Mouse (Mus musculus): ENCODE data around the gene Ctps. TPM values are rescaled to one million over a fixed set of nuclear protein-coding genes. Genes with fewer than 3 reads are reported as not detected.

The Ctps gene
- polyA plus RNA-seq, 1 experiment = 6.3 TPM

GRCm38 (mm10) chr4:120514366-120514765 lies 55.7 kb downstream of the Ctps start:
- H3K36me3 ChIP-seq (ENCODE audit: control insufficient read depth, insufficient read depth, low read length) = peaks cover 5% of the 10 kb centered on the region
- H3K4me3 ChIP-seq (ENCODE audit: control insufficient read depth, low read depth, low read length) = no peak overlapping the region
- TF ChIP-seq CTCF (IDR thresholded peaks at IDR 0.05; ENCODE audit: control insufficient read depth, insufficient read depth, insufficient replicate concordance, low read depth, low read length) (no peak), POLR2A (IDR thresholded peaks at IDR 0.05; ENCODE audit: control insufficient read depth, low read depth, low read length) (no peak)
- no peak overlapping the region for H3K27ac ChIP-seq (ENCODE audit: control insufficient read depth, insufficient read depth, low read depth, low read length)
- no peaks in the 10 kb centered on the region for H3K27me3 ChIP-seq (ENCODE audit: control insufficient read depth, insufficient read depth, low read length)
- no peaks in the 10 kb centered on the region for H3K4me1 ChIP-seq (ENCODE audit: control insufficient read depth, insufficient read depth, low read length)

- Histone ChIP-seq H3K27me3 (ENCODE audit: control insufficient read depth, insufficient read depth, low read length) (no peaks in the 10 kb centered on the region), H3K27ac (ENCODE audit: control insufficient read depth, insufficient read depth, low read depth, low read length) (no peak overlapping the region), H3K4me1 (ENCODE audit: control insufficient read depth, insufficient read depth, low read length) (no peaks in the 10 kb centered on the region), H3K4me3 (ENCODE audit: control insufficient read depth, low read depth, low read length) (no peak overlapping the region), H3K36me3 (ENCODE audit: control insufficient read depth, insufficient read depth, low read length) (peaks cover 1% of the 10 kb centered on the region)
- no peak for TF ChIP-seq CTCF (IDR thresholded peaks at IDR 0.05; ENCODE audit: control insufficient read depth, insufficient read depth, insufficient replicate concordance, low read depth, low read length)
- no peak for TF ChIP-seq POLR2A (IDR thresholded peaks at IDR 0.05; ENCODE audit: control insufficient read depth, low read depth, low read length)
Measured at GRCm38 (mm10) chr4:120511203-120511602, 58.9 kb downstream of the Ctps start.

GRCm38 (mm10) chr4:120506955-120507354 lies 63.1 kb downstream of the Ctps start:
- no peak for TF ChIP-seq POLR2A (IDR thresholded peaks at IDR 0.05; ENCODE audit: control insufficient read depth, low read depth, low read length)
- TF ChIP-seq CTCF (IDR thresholded peaks at IDR 0.05; ENCODE audit: control insufficient read depth, insufficient read depth, insufficient replicate concordance, low read depth, low read length) = no peak
- Histone ChIP-seq H3K27ac (ENCODE audit: control insufficient read depth, insufficient read depth, low read depth, low read length) (no peak overlapping the region), H3K4me3 (ENCODE audit: control insufficient read depth, low read depth, low read length) (no peak overlapping the region), H3K4me1 (ENCODE audit: control insufficient read depth, insufficient read depth, low read length) (no peaks in the 10 kb centered on the region), H3K36me3 (ENCODE audit: control insufficient read depth, insufficient read depth, low read length) (no peaks in the 10 kb centered on the region; the same call in 1 of the 2 replicates), H3K27me3 (ENCODE audit: control insufficient read depth, insufficient read depth, low read length) (no peaks in the 10 kb centered on the region)

Other genes starting within 250 kb of the Ctps start
- 120 and 122 TPM in 2 replicates for gene Scmh1, start 165.0 kb downstream of the Ctps start, polyA plus RNA-seq (2012; rRNA removed)
- gene Slfnl1, start 38.0 kb downstream of the Ctps start, polyA plus RNA-seq (2012; rRNA removed) = 571 and 603 TPM in 2 replicates
- 1.3 TPM in 1 of 2 replicates, not detected in the other for gene Gm8439, start 18.5 kb upstream of the Ctps start, polyA plus RNA-seq (2012; rRNA removed)
- 11.4 and 17.4 TPM in 2 replicates for gene Cited4, start 96.3 kb upstream of the Ctps start, polyA plus RNA-seq (2012; rRNA removed)
- gene Kcnq4, start 178.3 kb upstream of the Ctps start, polyA plus RNA-seq (2012; rRNA removed) = 1.6 and 2.2 TPM in 2 replicates

All from testis, adult 2 months (tissue).